Mouse (Mus musculus) lung, postnatal 0 days (tissue): Measurements from ENCODE around the gene Rtn4.

Source experiments
- CTCF ChIP-seq: IDR thresholded peaks from 2 replicates; pipeline ENCODE4 v1.5.1; 2016; ENCODE audit warnings: antibody characterized with exemption, mild to moderate bottlenecking
- EP300 ChIP-seq: IDR thresholded peaks from 2 replicates; pipeline ENCODE4 v1.6.1; 2016; ENCODE audit warnings: antibody characterized with exemption, mild to moderate bottlenecking, control low read depth

- TF ChIP-seq CTCF = no peak
- TF ChIP-seq EP300 = no peak
Observed at GRCm38 (mm10) chr11:29765063-29765462, 72.3 kb downstream of the Rtn4 start.
